Mouse (Mus musculus) bone marrow, adult 2 months (tissue): ENCODE measurements around the gene Lpcat3.

Experiments
- CTCF ChIP-seq: fragments of 200-500 bp; IDR thresholded peaks from 2 replicates; pipeline ENCODE4 v1.5.1; 2011; ENCODE audit warnings: low read length, control low read depth; ENCODE audit not compliant: control insufficient read depth, insufficient read depth
- POLR2A ChIP-seq: fragments of 200-500 bp; IDR thresholded peaks from 2 replicates; pipeline ENCODE4 v1.6.1; 2011; ENCODE audit warnings: low read depth, mild to moderate bottlenecking, control low read depth, low read length, borderline replicate concordance; ENCODE audit not compliant: control insufficient read depth

GRCm38 (mm10) chr6:124724472-124724871, 61.6 kb downstream of the Lpcat3 start:
- TF ChIP-seq CTCF (no peak), POLR2A (no peak)
